Mouse (Mus musculus) G1E (cell line): ENCODE data around the gene Son.

Source experiments
- POLR2AphosphoS5 ChIP-seq: IDR thresholded peaks from 2 replicates; pipeline ENCODE4 v1.6.1; 2012; ENCODE audit warnings: low read depth, low read length, inconsistent platforms; ENCODE audit not compliant: insufficient replicate concordance
- TAL1 ChIP-seq: conservative IDR thresholded peaks from 2 replicates; pipeline ENCODE4 v1.6.1; 2012; ENCODE audit warnings: low read depth, low read length, inconsistent platforms, mixed read lengths

- TF ChIP-seq POLR2AphosphoS5, result no peak
- TF ChIP-seq TAL1, result no peak
These were observed 14.1 kb downstream of the Son start for GRCm38 (mm10) chr16:91661397-91661796.
